Mouse (Mus musculus): ENCODE data around the gene BC080695. TPM values are rescaled to one million over a fixed set of nuclear protein-coding genes. Genes with fewer than 3 reads are reported as not detected.
"Not testable (repeated sequence)": the region's sequence is repeated elsewhere in the genome, so short reads cannot be mapped to it uniquely, and the experiment has no call there.

The BC080695 gene
- not detected for total RNA-seq (2021)
- long read RNA-seq, experiment 1, result 0 reads
- long read RNA-seq, experiment 2, result 0 reads

GRCm38 (mm10) chr4:143551400-143551799 lies at the start of gene BC080695, which contains the start of gene Gm13057:
BC080695 (plus strand) TSS chr4:143551700.
Gm13057 (plus strand) TSS chr4:143551709.
- DNase-seq (ENCODE audit: low spot score in 2 of 2), result not testable (repeated sequence)

DNA sequence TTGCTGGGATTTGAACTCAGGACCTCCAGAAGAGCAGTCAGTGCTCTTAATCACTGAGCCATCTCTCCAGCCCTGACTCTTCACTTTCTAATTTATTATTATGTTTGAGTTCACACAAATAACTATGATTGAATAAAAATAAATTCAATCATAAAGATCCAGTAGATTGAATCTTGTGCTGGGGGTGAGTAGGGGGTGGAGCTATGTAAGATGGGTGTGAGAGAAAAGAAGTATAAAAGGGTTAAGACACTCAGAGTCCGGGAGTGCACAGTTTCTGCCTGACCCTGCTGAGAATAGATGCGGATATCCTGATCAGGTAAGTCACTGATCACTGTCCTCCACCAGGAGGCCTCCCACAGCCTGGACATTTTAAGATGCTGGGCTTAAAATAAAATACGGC lies 40.5 kb upstream of the BC080695 start, which contains the start of gene Gm13043:
Gene Gm13043, plus strand, starts transcription at position 301 of the 400 bp plus-strand sequence.
- DNase-seq (ENCODE audit: low spot score in 2 of 2), result no peak

GRCm38 (mm10) chr4:143535654-143536053 lies 15.8 kb upstream of the BC080695 start, which contains the start of gene Gm13040:
Gm13040 (plus strand) TSS chr4:143535954.
- not testable (repeated sequence) for DNase-seq (ENCODE audit: low spot score in 2 of 2)

DNA sequence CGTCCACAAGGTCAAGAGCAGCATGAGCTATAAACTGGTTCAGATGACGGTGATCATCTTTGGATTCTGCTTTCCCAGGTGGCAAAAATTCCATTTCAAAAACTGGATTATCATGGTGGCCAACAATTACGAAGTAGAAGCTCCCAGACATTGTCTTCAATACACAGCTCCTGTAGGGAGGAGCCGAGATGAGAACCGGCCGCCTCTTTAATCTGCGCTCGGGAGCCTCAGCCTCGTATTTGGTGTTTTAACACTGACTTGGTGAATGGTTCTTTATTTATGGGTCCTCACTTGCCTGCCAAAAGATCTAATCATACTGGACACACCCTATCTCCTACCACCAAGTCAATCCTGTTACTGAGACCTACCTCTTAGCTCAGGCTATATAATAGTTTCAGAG lies 60.4 kb downstream of the BC080695 start:
- not testable (repeated sequence) for DNase-seq (ENCODE audit: low spot score in 2 of 2)

GRCm38 (mm10) chr4:143614703-143615102 lies 63.2 kb downstream of the BC080695 start, which contains the start of gene Gm13083:
Gm13083 (plus strand) TSS chr4:143615003.
- DNase-seq (ENCODE audit: low spot score in 2 of 2), result not testable (repeated sequence)

- not testable (repeated sequence) for DNase-seq (ENCODE audit: low spot score in 2 of 2)
These were observed 66.6 kb downstream of the BC080695 start for GRCm38 (mm10) chr4:143618101-143618500.

Other genes starting within 250 kb of the BC080695 start
- gene Lrrc38, start 201.9 kb upstream of the BC080695 start, total RNA-seq (2021), result not detected
- not detected for gene Pramel1, start 157.3 kb upstream of the BC080695 start, total RNA-seq (2021)
- gene Pramef8, start 139.3 kb upstream of the BC080695 start, total RNA-seq (2021), result 10 to 100 TPM; 13.2 to 17.9 TPM
- not detected for gene Oog4, start 101.4 kb upstream of the BC080695 start, total RNA-seq (2021)
- not detected for gene Gm13043, start 40.4 kb upstream of the BC080695 start, total RNA-seq (2021)
- not detected for gene Gm13040, start 15.7 kb upstream of the BC080695 start, total RNA-seq (2021)
- gene Gm13057, start within 50 bp of the BC080695 start, total RNA-seq (2021), result not detected
- not detected for gene Gm13083, start 63.3 kb downstream of the BC080695 start, total RNA-seq (2021)
- not detected for gene Gm13088, start 105.5 kb downstream of the BC080695 start, total RNA-seq (2021)
- not detected for gene Gm13089, start 151.0 kb downstream of the BC080695 start, total RNA-seq (2021)
- gene Gm13078, start 167.8 kb downstream of the BC080695 start, total RNA-seq (2021), result not detected
- not detected for gene Gm13023, start 237.7 kb downstream of the BC080695 start, total RNA-seq (2021)